Mouse (Mus musculus) embryonic facial prominence, embryonic 12.5 days (tissue): ENCODE results near the gene Sphkap. TPM values are rescaled to one million over a fixed set of nuclear protein-coding genes. Genes with fewer than 3 reads are reported as not detected.

Source experiments
- ATAC-seq: fragments of 200-750 bp; cut with Nextera tagmentation; 2 replicates; pipeline ENCODE4 v1.8.0; 2017; ENCODE audit not compliant: insufficient number of reproducible peaks, insufficient read depth, low FRiP score, low TSS enrichment
- H3K27ac ChIP-seq: fragments of 300-500 bp; sonication (generic); 2 replicates; pipeline ENCODE4 v1.5.1; 2016; ENCODE audit warnings: mild to moderate bottlenecking
- H3K27me3 ChIP-seq: fragments of 300-500 bp; sonication (generic); 2 replicates; pipeline ENCODE4 v1.6.1; 2016; ENCODE audit warnings: mild to moderate bottlenecking, moderate library complexity
- H3K36me3 ChIP-seq: fragments of 300-500 bp; sonication (generic); 2 replicates; pipeline ENCODE4 v1.6.1; 2016; ENCODE audit warnings: mild to moderate bottlenecking
- H3K4me1 ChIP-seq: fragments of 300-500 bp; sonication (generic); 2 replicates; pipeline ENCODE4 v1.6.1; 2016
- H3K4me2 ChIP-seq: fragments of 300-500 bp; sonication (generic); replicated peaks from 2 replicates; pipeline ENCODE4 v1.6.1; 2016; ENCODE audit warnings: mild to moderate bottlenecking, moderate library complexity
- H3K4me3 ChIP-seq: fragments of 300-500 bp; sonication (generic); 2 replicates; pipeline ENCODE4 v1.5.1; 2016; ENCODE audit warnings: mild to moderate bottlenecking
- H3K9ac ChIP-seq: fragments of 300-500 bp; sonication (generic); 2 replicates; pipeline ENCODE4 v1.6.1; 2016; ENCODE audit warnings: mild to moderate bottlenecking, moderate library complexity
- H3K9me3 ChIP-seq: fragments of 300-500 bp; sonication (generic); 2 replicates; pipeline ENCODE4 v1.6.1; 2016; ENCODE audit warnings: mild to moderate bottlenecking, moderate library complexity
- WGBS: fragments of 180-500 bp; shearing (Covaris S2); methylation state at CpG from one replicate; pipeline ENCODE4 v1.1.7; 2016; 5-methylcytosine and 5-hydroxymethylcytosine counted together
- polyA plus RNA-seq: library from polyadenylated mRNA; unstranded; fragments of >200 nt; fragmentation: Nextera tagmentation; extraction: Ambion mirVana; gene quantifications from 2 replicates; pipeline ENCODE4 v1.2.1, GENCODE M21; 2016

The Sphkap gene
- polyA plus RNA-seq, 1 experiment from 2014 or later: 1.3 TPM

DNA sequence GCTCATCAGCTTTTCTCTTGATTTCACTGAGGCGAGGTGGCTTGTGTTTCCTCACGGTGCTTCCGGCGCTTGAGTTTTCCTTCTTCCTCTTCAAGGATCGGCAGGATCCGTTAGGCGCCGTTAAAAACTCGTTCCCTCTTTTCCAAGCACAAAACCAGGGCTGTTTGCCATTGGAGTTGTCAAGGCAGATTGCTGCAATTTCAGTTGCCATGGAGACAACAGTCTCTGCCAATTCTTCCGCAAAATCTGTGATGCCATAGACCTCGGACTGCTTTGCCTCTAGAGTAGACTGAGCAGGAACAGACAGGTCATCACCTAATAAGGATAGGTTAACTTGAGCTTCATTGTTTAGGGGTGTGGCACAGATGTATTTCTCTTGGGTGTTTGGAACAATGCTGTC is 131.0 kb downstream of the Sphkap start:
- no peak overlapping the region for H3K9ac ChIP-seq
- WGBS: 70% methylated on average over 11 of the region's 11 CpGs
- ATAC-seq: no peak
- H3K4me1 ChIP-seq: no peaks in the 10 kb centered on the region
- H3K4me2 ChIP-seq: no peak overlapping the region
- no peaks in the 10 kb centered on the region for H3K27me3 ChIP-seq
- H3K4me3 ChIP-seq: no peak overlapping the region
- no peak overlapping the region for H3K27ac ChIP-seq
- H3K36me3 ChIP-seq: no peaks in the 10 kb centered on the region
- H3K9me3 ChIP-seq: no peaks in the 10 kb centered on the region

DNA sequence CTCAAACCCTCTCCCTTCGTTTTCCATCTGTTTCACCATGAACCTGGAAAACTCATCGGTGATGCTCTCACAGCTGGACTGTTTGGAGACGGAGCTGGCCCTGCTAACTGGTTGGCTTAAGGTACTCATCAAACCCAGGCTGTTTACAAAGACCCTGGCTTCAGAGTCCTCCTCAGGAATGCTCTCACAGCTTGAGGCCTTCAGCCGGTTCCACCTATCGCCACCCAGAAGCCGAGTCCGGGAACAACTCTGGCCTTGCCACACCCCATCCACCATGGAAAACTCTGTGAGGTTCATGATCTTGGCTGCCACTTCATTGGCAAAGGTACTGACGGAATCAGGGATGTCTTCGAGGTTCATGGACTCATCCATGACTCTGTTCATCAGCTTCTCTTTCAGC is 131.4 kb downstream of the Sphkap start:
- WGBS: 85% methylated on average over 9 of the region's 9 CpGs
- ATAC-seq: no peak
- no peaks in the 10 kb centered on the region for H3K9me3 ChIP-seq

DNA sequence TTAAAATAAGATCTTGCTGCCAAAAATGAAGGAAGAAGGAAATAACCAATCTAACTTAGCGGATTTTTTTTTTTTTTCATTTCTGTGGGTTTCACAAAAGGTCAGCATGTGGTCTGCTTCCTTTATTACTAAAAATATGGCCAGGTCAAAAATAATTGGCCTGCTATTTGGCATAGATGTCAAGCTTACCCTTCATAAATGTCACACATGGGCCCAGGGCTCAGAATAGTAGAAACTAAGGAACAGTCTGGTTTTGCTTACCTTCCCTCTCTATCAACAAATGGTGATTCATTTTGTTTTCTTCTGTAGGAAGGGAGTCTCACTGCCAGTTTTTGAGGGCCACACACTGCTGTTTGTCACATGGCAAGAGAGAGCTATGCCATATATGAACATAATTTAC is 156.3 kb downstream of the Sphkap start:
- Histone ChIP-seq H3K9ac (no peak overlapping the region), H3K4me1 (no peaks in the 10 kb centered on the region), H3K4me2 (no peak overlapping the region), H3K27ac (no peak overlapping the region), H3K36me3 (no peaks in the 10 kb centered on the region), H3K4me3 (no peak overlapping the region), H3K9me3 (no peaks in the 10 kb centered on the region), H3K27me3 (no peaks in the 10 kb centered on the region)
- ATAC-seq: no peak
- 80% methylated on average over 1 of the region's 1 CpGs for WGBS

More for the DNA sequence above, 131.4 kb downstream of the Sphkap start:
- Histone ChIP-seq H3K9ac (no peak overlapping the region), H3K4me3 (no peak overlapping the region), H3K27ac (no peak overlapping the region), H3K27me3 (no peaks in the 10 kb centered on the region), H3K4me1 (no peaks in the 10 kb centered on the region), H3K4me2 (no peak overlapping the region), H3K36me3 (no peaks in the 10 kb centered on the region)

DNA sequence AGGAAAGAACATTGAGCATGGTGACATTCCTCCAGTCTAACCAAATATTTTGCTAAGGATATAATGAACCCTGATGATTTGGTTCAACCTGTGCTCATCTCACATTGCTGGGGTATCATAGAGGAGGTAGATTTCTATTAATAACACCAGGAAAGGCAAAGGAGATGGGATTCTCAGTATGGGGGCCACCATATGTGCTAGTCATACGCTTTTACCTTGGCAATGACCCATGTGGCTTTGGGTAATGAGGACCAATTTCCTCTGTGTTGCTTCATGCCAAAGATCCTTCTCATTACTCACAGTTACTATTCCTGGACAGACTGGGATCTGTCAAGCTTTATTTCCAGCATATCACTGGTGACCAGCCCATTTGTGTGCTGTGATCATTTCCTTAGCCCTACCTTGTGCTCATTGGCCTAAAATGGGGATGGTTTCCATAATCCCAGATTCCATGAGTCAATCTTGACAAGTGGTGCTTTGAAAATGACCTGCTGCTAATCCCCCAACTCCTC is 159.7 kb downstream of the Sphkap start:
- H3K27ac ChIP-seq: no peak overlapping the region
- no peak overlapping the region for H3K4me3 ChIP-seq
- ATAC-seq: no peak
- H3K4me2 ChIP-seq: no peak overlapping the region
- no peaks in the 10 kb centered on the region for H3K4me1 ChIP-seq
- no peak overlapping the region for H3K9ac ChIP-seq
- WGBS: 74% methylated on average over 1 of the region's 1 CpGs
- H3K36me3 ChIP-seq: no peaks in the 10 kb centered on the region
- H3K9me3 ChIP-seq: no peaks in the 10 kb centered on the region
- no peaks in the 10 kb centered on the region for H3K27me3 ChIP-seq

DNA sequence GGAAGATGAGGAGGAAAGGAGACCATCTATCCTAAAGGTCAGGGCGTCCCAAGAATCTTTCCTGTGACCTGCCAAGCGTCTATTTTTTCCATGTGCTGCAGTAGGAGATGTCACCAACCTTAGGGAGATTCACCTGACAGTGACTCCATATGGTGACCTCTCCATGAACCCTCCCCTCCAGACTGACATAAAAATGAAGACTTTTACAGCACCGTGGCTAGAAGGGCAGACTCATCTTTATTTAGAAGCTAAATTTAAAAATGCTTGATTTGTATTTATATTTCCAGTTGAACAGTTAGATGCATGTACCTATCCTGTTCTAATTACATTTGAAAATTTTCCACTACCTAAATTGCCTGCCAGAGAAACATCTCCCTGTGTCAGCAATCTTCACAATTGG is 180.1 kb downstream of the Sphkap start:
- Histone ChIP-seq H3K4me2 (no peak overlapping the region), H3K36me3 (no peaks in the 10 kb centered on the region), H3K9ac (no peak overlapping the region), H3K27me3 (no peaks in the 10 kb centered on the region), H3K4me1 (no peaks in the 10 kb centered on the region), H3K9me3 (no peaks in the 10 kb centered on the region), H3K4me3 (no peak overlapping the region), H3K27ac (no peak overlapping the region)
- ATAC-seq: no peak
- WGBS: 79% methylated on average over 3 of the region's 3 CpGs

DNA sequence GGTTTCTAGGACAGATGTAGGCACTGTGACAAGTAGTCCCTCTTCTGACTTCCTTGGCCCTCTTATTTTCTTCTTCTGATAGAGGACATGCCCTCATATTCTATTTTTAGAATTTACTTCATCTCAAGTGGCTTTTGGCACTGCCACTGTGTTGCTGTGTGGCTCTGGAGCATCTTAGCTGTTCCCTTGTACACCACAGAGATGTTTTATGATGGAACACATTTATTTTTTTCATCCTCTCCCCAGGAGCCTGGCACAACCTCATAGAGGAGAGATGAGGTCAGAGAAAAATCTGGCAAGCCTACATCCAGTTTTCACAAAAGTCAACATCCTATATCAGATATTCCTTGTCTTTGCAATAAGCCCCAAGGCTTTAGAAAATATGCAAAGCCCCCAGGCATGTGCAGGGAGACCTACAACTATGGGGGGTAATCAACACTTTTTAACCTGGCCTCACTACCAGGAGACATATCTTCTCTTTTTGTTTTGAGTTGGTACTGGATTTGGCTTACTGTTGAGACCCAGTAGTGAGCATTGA is 183.5 kb downstream of the Sphkap start:
- Histone ChIP-seq H3K4me3 (no peak overlapping the region), H3K4me2 (no peak overlapping the region), H3K9me3 (no peaks in the 10 kb centered on the region), H3K36me3 (no peaks in the 10 kb centered on the region), H3K9ac (no peak overlapping the region), H3K4me1 (no peaks in the 10 kb centered on the region), H3K27me3 (no peaks in the 10 kb centered on the region), H3K27ac (no peak overlapping the region)
- no peak for ATAC-seq

DNA sequence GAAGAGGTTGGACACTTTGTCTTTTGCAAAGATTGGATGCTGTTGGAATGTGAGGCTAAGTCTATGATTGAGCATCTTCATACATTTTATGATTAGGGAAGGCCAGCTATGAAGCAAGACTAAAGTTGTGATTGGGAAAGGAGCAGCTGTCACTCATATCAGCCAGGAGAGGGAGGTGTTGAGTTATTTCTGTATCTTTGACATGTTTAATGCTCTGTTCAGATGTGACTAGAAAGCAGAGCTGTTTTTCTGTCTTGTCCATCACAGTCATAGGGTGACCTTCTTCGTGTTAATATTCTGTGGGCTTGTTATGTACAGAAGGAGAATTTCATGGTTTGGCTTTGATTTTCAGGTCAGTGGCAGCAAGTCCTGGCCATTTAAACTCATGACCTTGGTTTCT is 184.9 kb downstream of the Sphkap start:
- Histone ChIP-seq H3K4me1 (no peaks in the 10 kb centered on the region), H3K36me3 (no peaks in the 10 kb centered on the region), H3K9me3 (no peaks in the 10 kb centered on the region), H3K27me3 (no peaks in the 10 kb centered on the region), H3K4me3 (no peak overlapping the region), H3K4me2 (no peak overlapping the region), H3K9ac (no peak overlapping the region), H3K27ac (no peak overlapping the region)
- 64% methylated on average over 1 of the region's 1 CpGs for WGBS
- ATAC-seq: no peak

DNA sequence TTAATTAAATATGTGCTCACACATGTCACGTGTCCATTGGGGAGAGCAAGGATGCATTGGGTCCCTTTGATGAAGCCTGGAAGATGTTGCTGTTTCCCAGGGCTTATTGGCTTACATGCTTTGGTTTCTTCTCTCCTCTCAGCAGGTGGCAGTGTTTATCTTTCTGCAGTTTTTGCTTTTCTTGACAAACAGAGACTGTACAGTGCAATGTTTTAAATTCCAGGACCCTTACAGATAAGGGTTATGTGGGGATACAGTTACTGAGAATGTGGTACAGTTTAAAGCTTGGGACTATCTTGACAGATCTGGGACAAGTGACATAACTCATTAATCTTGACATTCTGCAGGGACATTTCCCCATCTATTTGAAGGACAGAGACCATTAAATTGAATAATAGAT is 189.7 kb downstream of the Sphkap start:
- 28% methylated on average over 1 of the region's 1 CpGs for WGBS
- ATAC-seq: no peak
- no peaks in the 10 kb centered on the region for H3K36me3 ChIP-seq

DNA sequence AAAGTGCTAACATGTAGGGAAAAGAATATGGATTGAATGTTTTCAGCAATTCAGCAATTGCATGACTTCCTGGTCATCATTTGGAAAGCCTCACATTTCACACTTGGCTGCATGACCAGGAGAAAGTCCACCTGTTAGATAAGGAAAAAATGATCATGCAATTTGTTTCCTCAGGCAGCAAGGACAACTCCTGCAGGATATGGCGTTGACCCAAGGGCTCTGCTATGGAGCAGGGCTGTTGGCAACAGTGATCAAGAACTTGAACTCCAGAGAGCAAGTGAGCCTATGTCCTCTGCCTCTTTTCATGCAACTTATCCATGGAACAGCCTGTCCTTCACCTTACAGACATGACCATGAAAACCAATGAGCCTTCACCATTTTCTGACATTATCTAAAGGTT is 198.0 kb downstream of the Sphkap start:
- ATAC-seq: no peak
- H3K27ac ChIP-seq: no peak overlapping the region
- WGBS: 90% methylated on average over 1 of the region's 1 CpGs
- H3K9ac ChIP-seq: no peak overlapping the region
- H3K27me3 ChIP-seq: no peaks in the 10 kb centered on the region
- H3K4me2 ChIP-seq: no peak overlapping the region
- H3K9me3 ChIP-seq: no peaks in the 10 kb centered on the region
- no peaks in the 10 kb centered on the region for H3K4me1 ChIP-seq
- no peak overlapping the region for H3K4me3 ChIP-seq
- no peaks in the 10 kb centered on the region for H3K36me3 ChIP-seq

More for the DNA sequence above, 189.7 kb downstream of the Sphkap start:
- H3K9me3 ChIP-seq: no peaks in the 10 kb centered on the region
- H3K4me1 ChIP-seq: no peaks in the 10 kb centered on the region
- H3K4me3 ChIP-seq: no peak overlapping the region
- no peak overlapping the region for H3K9ac ChIP-seq
- no peak overlapping the region for H3K4me2 ChIP-seq
- H3K27ac ChIP-seq: no peak overlapping the region
- H3K27me3 ChIP-seq: no peaks in the 10 kb centered on the region

Other genes with a start within 250 kb of the Sphkap start
- gene Daw1, start 248.4 kb downstream of the Sphkap start, polyA plus RNA-seq: 0.12 TPM in 1 of 2 replicates, not detected in the other